Mouse (Mus musculus) intestine, embryonic 15.5 days (tissue): Measurements from ENCODE around the gene Capn7. TPM values are rescaled to one million over a fixed set of nuclear protein-coding genes. Genes with fewer than 3 reads are reported as not detected.

ENCODE experiments used
- ATAC-seq: fragments of 200-750 bp; cut with Nextera tagmentation; 2 replicates; pipeline ENCODE4 v1.8.0; 2017; ENCODE audit warnings: moderate TSS enrichment, moderate library complexity
- H3K27ac ChIP-seq: fragments of 300-500 bp; sonication (generic); 2 replicates; pipeline ENCODE4 v1.5.1; 2015; ENCODE audit warnings: mild to moderate bottlenecking, inconsistent platforms
- H3K27me3 ChIP-seq: fragments of 300-500 bp; sonication (generic); replicated peaks from 2 replicates; pipeline ENCODE4 v1.6.1; 2015; ENCODE audit warnings: inconsistent platforms
- H3K36me3 ChIP-seq: fragments of 300-500 bp; sonication (generic); 2 replicates; pipeline ENCODE4 v1.6.1; 2015; ENCODE audit warnings: inconsistent platforms
- H3K4me1 ChIP-seq: fragments of 300-500 bp; sonication (generic); replicated peaks from 2 replicates; pipeline ENCODE4 v1.6.1; 2015; ENCODE audit warnings: inconsistent platforms
- H3K4me2 ChIP-seq: fragments of 300-500 bp; sonication (generic); replicated peaks from 2 replicates; pipeline ENCODE4 v1.6.1; 2015; ENCODE audit warnings: mild to moderate bottlenecking, inconsistent platforms
- H3K4me3 ChIP-seq: fragments of 300-500 bp; sonication (generic); replicated peaks from 2 replicates; pipeline ENCODE4 v1.5.1; 2015; ENCODE audit warnings: inconsistent platforms
- H3K9ac ChIP-seq: fragments of 300-500 bp; sonication (generic); 2 replicates; pipeline ENCODE4 v1.6.1; 2015; ENCODE audit warnings: inconsistent platforms
- H3K9me3 ChIP-seq: fragments of 300-500 bp; sonication (generic); 2 replicates; pipeline ENCODE4 v1.6.1; 2016; ENCODE audit warnings: inconsistent platforms
- WGBS: fragments of 180-500 bp; shearing (Covaris S2); methylation state at CpG from one replicate; pipeline ENCODE4 v1.1.7; 2015; 5-methylcytosine and 5-hydroxymethylcytosine counted together
- polyA plus RNA-seq: library from polyadenylated mRNA; unstranded; fragments of >200 nt; fragmentation: Nextera tagmentation; extraction: Ambion mirVana; gene quantifications from 2 replicates; pipeline ENCODE4 v1.2.1, GENCODE M21; 2015

The Capn7 gene
- polyA plus RNA-seq, 1 experiment from 2014 or later, result 36.5 TPM

GRCm38 (mm10) chr14:31369377-31369776, 32.9 kb downstream of the Capn7 start:
- WGBS, result 92% methylated on average over 3 of the region's 3 CpGs
- Histone ChIP-seq H3K27me3 (no peaks in the 10 kb centered on the region), H3K4me3 (no peak overlapping the region), H3K27ac (no peak overlapping the region), H3K4me1 (no peaks in the 10 kb centered on the region), H3K9ac (no peak overlapping the region), H3K4me2 (no peak overlapping the region), H3K36me3 (peaks cover 20% of the 10 kb centered on the region), H3K9me3 (no peaks in the 10 kb centered on the region)
- no peak for ATAC-seq

- Histone ChIP-seq H3K27ac (no peak overlapping the region), H3K4me1 (no peaks in the 10 kb centered on the region), H3K9me3 (no peaks in the 10 kb centered on the region), H3K4me3 (no peak overlapping the region), H3K27me3 (no peaks in the 10 kb centered on the region), H3K36me3 (peaks cover 37% of the 10 kb centered on the region), H3K9ac (no peak overlapping the region), H3K4me2 (no peak overlapping the region)
- ATAC-seq, result no peak
- WGBS, result 91% methylated on average over 6 of the region's 6 CpGs
Measured at GRCm38 (mm10) chr14:31374390-31374789, 38.0 kb downstream of the Capn7 start.

- no peaks in the 10 kb centered on the region for H3K4me1 ChIP-seq
- H3K27ac ChIP-seq, result no peak overlapping the region
- no peak overlapping the region for H3K4me2 ChIP-seq
- no peaks in the 10 kb centered on the region for H3K9me3 ChIP-seq
- no peak overlapping the region for H3K4me3 ChIP-seq
- WGBS, result 87% methylated on average over 3 of the region's 3 CpGs
- H3K36me3 ChIP-seq, result peaks cover 37% of the 10 kb centered on the region
- no peak for ATAC-seq
- H3K9ac ChIP-seq, result no peak overlapping the region
- no peaks in the 10 kb centered on the region for H3K27me3 ChIP-seq
Measured at GRCm38 (mm10) chr14:31376331-31376730, 39.9 kb downstream of the Capn7 start.

- Histone ChIP-seq H3K9me3 (no peaks in the 10 kb centered on the region), H3K4me3 (no peak overlapping the region), H3K4me2 (no peak overlapping the region), H3K27ac (no peak overlapping the region), H3K4me1 (peaks cover 19% of the 10 kb centered on the region), H3K36me3 (peaks cover 7% of the 10 kb centered on the region; the same call in 1 of the 2 replicates), H3K9ac (no peak overlapping the region), H3K27me3 (no peaks in the 10 kb centered on the region)
- WGBS, result 82% methylated on average over 8 of the region's 8 CpGs
- no peak for ATAC-seq
Measured at GRCm38 (mm10) chr14:31382276-31382675, 45.8 kb downstream of the Capn7 start.

- Histone ChIP-seq H3K9me3 (no peaks in the 10 kb centered on the region), H3K4me2 (no peak overlapping the region), H3K9ac (no peak overlapping the region), H3K36me3 (no peaks in the 10 kb centered on the region), H3K4me1 (peaks cover 19% of the 10 kb centered on the region), H3K4me3 (no peak overlapping the region), H3K27me3 (no peaks in the 10 kb centered on the region), H3K27ac (no peak overlapping the region)
- no peak for ATAC-seq
- 88% methylated on average over 11 of the region's 11 CpGs for WGBS
Measured at GRCm38 (mm10) chr14:31383470-31384050, 47.1 kb downstream of the Capn7 start.

- H3K9ac ChIP-seq, result no peak overlapping the region
- H3K4me2 ChIP-seq, result no peak overlapping the region
- 64% methylated on average over 13 of the region's 13 CpGs for WGBS
- H3K27ac ChIP-seq, result peak overlapping the region; percentile 30; the same call in 1 of the 2 replicates
- H3K27me3 ChIP-seq, result no peaks in the 10 kb centered on the region
- no peak for ATAC-seq
- H3K36me3 ChIP-seq, result no peaks in the 10 kb centered on the region
- no peak overlapping the region for H3K4me3 ChIP-seq
- no peaks in the 10 kb centered on the region for H3K9me3 ChIP-seq
- H3K4me1 ChIP-seq, result peaks cover 19% of the 10 kb centered on the region
Measured at GRCm38 (mm10) chr14:31384366-31385323, 48.2 kb downstream of the Capn7 start.

GRCm38 (mm10) chr14:31385406-31385805, 49.0 kb downstream of the Capn7 start:
- peak overlapping the region; percentile 30 for H3K27ac ChIP-seq
- H3K9ac ChIP-seq, result no peak overlapping the region
- 86% methylated on average over 5 of the region's 5 CpGs for WGBS
- H3K4me2 ChIP-seq, result no peak overlapping the region
- no peaks in the 10 kb centered on the region for H3K27me3 ChIP-seq
- peaks cover 19% of the 10 kb centered on the region for H3K4me1 ChIP-seq
- H3K36me3 ChIP-seq, result no peaks in the 10 kb centered on the region
- no peak for ATAC-seq
- no peak overlapping the region for H3K4me3 ChIP-seq
- no peaks in the 10 kb centered on the region for H3K9me3 ChIP-seq

GRCm38 (mm10) chr14:31385977-31386697, 49.7 kb downstream of the Capn7 start:
- Histone ChIP-seq H3K27me3 (no peaks in the 10 kb centered on the region), H3K9ac (no peak overlapping the region), H3K4me3 (no peak overlapping the region), H3K4me1 (peaks cover 19% of the 10 kb centered on the region), H3K36me3 (no peaks in the 10 kb centered on the region), H3K9me3 (no peaks in the 10 kb centered on the region), H3K4me2 (0 out of 2 replicates have a peak overlapping the region, but pooled peaks have one; percentile 2), H3K27ac (peak overlapping the region; percentile 17; the same call in 1 of the 2 replicates)
- ATAC-seq, result peak; percentile 90
- 39% methylated on average over 13 of the region's 13 CpGs for whole genome bisulfite sequencing

GRCm38 (mm10) chr14:31387301-31387981, 51.0 kb downstream of the Capn7 start:
- 81% methylated on average over 11 of the region's 11 CpGs for WGBS
- H3K27ac ChIP-seq, result no peak overlapping the region
- peaks cover 19% of the 10 kb centered on the region for H3K4me1 ChIP-seq
- H3K4me3 ChIP-seq, result no peak overlapping the region
- ATAC-seq, result no peak
- H3K9me3 ChIP-seq, result no peaks in the 10 kb centered on the region
- no peaks in the 10 kb centered on the region for H3K36me3 ChIP-seq
- no peak overlapping the region for H3K4me2 ChIP-seq
- H3K9ac ChIP-seq, result no peak overlapping the region
- H3K27me3 ChIP-seq, result no peaks in the 10 kb centered on the region

GRCm38 (mm10) chr14:31388086-31388872, 51.8 kb downstream of the Capn7 start:
- H3K27me3 ChIP-seq, result no peaks in the 10 kb centered on the region
- peaks cover 19% of the 10 kb centered on the region for H3K4me1 ChIP-seq
- no peak overlapping the region for H3K4me3 ChIP-seq
- 0 out of 2 replicates have a peak overlapping the region, but pooled peaks have one; percentile 27 for H3K27ac ChIP-seq
- ATAC-seq, result no peak
- H3K9ac ChIP-seq, result no peak overlapping the region
- no peak overlapping the region for H3K4me2 ChIP-seq
- H3K9me3 ChIP-seq, result no peaks in the 10 kb centered on the region
- no peaks in the 10 kb centered on the region for H3K36me3 ChIP-seq
- WGBS, result 74% methylated on average over 13 of the region's 13 CpGs

GRCm38 (mm10) chr14:31389421-31390147, 53.1 kb downstream of the Capn7 start:
- H3K4me1 ChIP-seq, result peaks cover 23% of the 10 kb centered on the region
- no peaks in the 10 kb centered on the region for H3K36me3 ChIP-seq
- no peak for ATAC-seq
- H3K4me3 ChIP-seq, result no peak overlapping the region
- no peak overlapping the region for H3K27ac ChIP-seq
- no peak overlapping the region for H3K4me2 ChIP-seq
- 92% methylated on average over 8 of the region's 8 CpGs for WGBS
- H3K9me3 ChIP-seq, result no peaks in the 10 kb centered on the region
- H3K27me3 ChIP-seq, result no peaks in the 10 kb centered on the region
- H3K9ac ChIP-seq, result no peak overlapping the region
